Mouse (Mus musculus): ENCODE measurements at regions not wholly inside any gene's neighbourhood (a gene's known extent, or its start where the extent isn't known, plus 50 kb on each side); places are given as distances from the start of the nearest gene placed in this dataset.
"Not testable (repeated sequence)": the region's sequence is repeated elsewhere in the genome, so short reads cannot be mapped to it uniquely, and the experiment has no call there.

DNA sequence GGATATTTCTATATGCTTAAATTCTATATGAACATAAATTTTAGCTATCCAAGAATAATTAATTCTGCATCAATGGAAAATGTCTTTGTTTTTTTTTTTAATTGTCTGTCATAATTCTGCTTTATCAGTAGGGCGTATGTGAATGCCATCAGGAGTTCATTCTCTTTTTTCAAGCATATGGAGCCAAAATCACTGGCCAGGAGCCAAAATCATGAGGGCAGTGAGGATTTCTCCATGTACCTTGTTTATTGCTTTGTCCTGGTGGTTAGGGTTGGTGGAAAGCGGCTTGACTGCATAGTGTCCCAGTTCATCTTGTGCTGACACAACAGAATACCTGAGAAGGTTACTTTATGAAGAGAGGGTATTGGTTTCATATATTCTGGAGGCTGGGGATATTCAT lies 243.9 kb downstream of the AI429214 start:
- no peak for DNase-seq (ENCODE audit: low read depth)

- no peak for DNase-seq (ENCODE audit: low read depth)
Observed at GRCm38 (mm10) chr8:37239354-37239753, 245.9 kb downstream of the AI429214 start.

- not testable (repeated sequence) for DNase-seq (ENCODE audit: low read depth)
Observed at GRCm38 (mm10) chr8:37251234-37251633, 257.8 kb downstream of the AI429214 start.

- no peak for DNase-seq (ENCODE audit: low read depth)
Observed at GRCm38 (mm10) chr8:37291069-37291850, 297.9 kb downstream of the AI429214 start.
